Mouse (Mus musculus) forebrain, embryonic 14.5 days (tissue): Measurements from ENCODE around the gene Fam160a1. TPM values are rescaled to one million over a fixed set of nuclear protein-coding genes. Genes with fewer than 3 reads are reported as not detected.

Experiments
- polyA plus RNA-seq: library from polyadenylated mRNA; unstranded; fragments of >200 nt; fragmentation: Nextera tagmentation; extraction: Ambion mirVana; gene quantifications from 2 replicates; pipeline ENCODE4 v1.2.1, GENCODE M21; 2014

Fam160a1 gene
- polyA plus RNA-seq, 1 experiment from 2014 or later, result 0.51 TPM

Other genes with a start within 250 kb of the Fam160a1 start
- gene Gatb, start 243.2 kb downstream of the Fam160a1 start, polyA plus RNA-seq, result 21.5 and 28.9 TPM in 2 replicates
- gene Glt28d2, start 70.2 kb upstream of the Fam160a1 start, polyA plus RNA-seq, result 0.57 and 0.72 TPM in 2 replicates
- 1.1 and 1.3 TPM in 2 replicates for gene Gm37240, start 70.2 kb upstream of the Fam160a1 start, polyA plus RNA-seq
- 4.6 and 6.9 TPM in 2 replicates for gene Sh3d19, start 153.8 kb upstream of the Fam160a1 start, polyA plus RNA-seq
- gene Prss48, start 185.2 kb upstream of the Fam160a1 start, polyA plus RNA-seq, result not detected in 2 replicates